10 mouse cellular contexts compared by ENCODE assay signal in genomic region chr1:162216656-162217055, GRCm38 (mm10).
A peak's percentile ranks its signal among the peaks of the same experiment; 100 is the strongest.
DNase-seq lines count a peak whose midpoint lies in the region; ATAC-seq and TF ChIP-seq lines count a peak whose summit lies in the region.
"Had no signal": no experiment of that assay in that cellular context is flagged by ENCODE, and none has a peak within 500 bp of the region (broad histone marks: within the 10 kb centered on the region; RNA-seq: fewer than 3 reads in every experiment).

No protein-coding gene starts in this region.

- TF ChIP-seq CTCF in stomach, postnatal 0 days (IDR thresholded peaks at IDR 0.05; ENCODE audit: low read depth): no peak
- TF ChIP-seq CTCF in layer of hippocampus, adult 2 months (conservative IDR thresholded peaks at IDR 0.05): no peak

- no peak overlapping the region for H3K9ac ChIP-seq in forebrain, embryonic 12.5 days
- no peak overlapping the region for H3K9ac ChIP-seq in forebrain, embryonic 16.5 days (replicated peaks; ENCODE audit: low read depth, low read length)
- no peak overlapping the region for H3K9ac ChIP-seq in midbrain, embryonic 11.5 days (ENCODE audit: low read length)
- H3K9ac ChIP-seq in midbrain, embryonic 15.5 days: no peak overlapping the region
- H3K9ac ChIP-seq in intestine, embryonic 16.5 days (ENCODE audit: low read depth, low read length): peak overlapping the region; percentile 29; the same call in 1 of the 2 replicates
- no peak overlapping the region for H3K9ac ChIP-seq in stomach, postnatal 0 days (ENCODE audit: low read length)
- H3K9ac ChIP-seq: hindbrain, embryonic 15.5 days; liver, embryonic 15.5 days had no signal

- WGBS in forebrain, embryonic 12.5 days: 28% methylated on average over 4 of the region's 4 CpGs
- 20% methylated on average over 4 of the region's 4 CpGs for WGBS in forebrain, embryonic 16.5 days
- WGBS in midbrain, embryonic 11.5 days: 29% methylated on average over 4 of the region's 4 CpGs
- WGBS in midbrain, embryonic 15.5 days: 32% methylated on average over 4 of the region's 4 CpGs
- WGBS in intestine, embryonic 16.5 days: 18% methylated on average over 4 of the region's 4 CpGs
- 17% methylated on average over 4 of the region's 4 CpGs for WGBS in stomach, postnatal 0 days

- peak; percentile 33; the same call in 1 of the 2 replicates for ATAC-seq in forebrain, embryonic 12.5 days (ENCODE audit: low FRiP score)
- ATAC-seq in forebrain, embryonic 16.5 days: no peak
- ATAC-seq in midbrain, embryonic 11.5 days (ENCODE audit: low FRiP score): no peak
- ATAC-seq in midbrain, embryonic 15.5 days (replicated peaks): no peak
- peak; percentile 66 for ATAC-seq in intestine, embryonic 16.5 days
- no peak for ATAC-seq in stomach, postnatal 0 days (ENCODE audit: low FRiP score, low TSS enrichment)

- DNase-seq in midbrain, embryonic 11.5 days (ENCODE audit: low spot score, missing footprints): peak; percentile 89
- no peak for DNase-seq in stomach, postnatal 0 days (ENCODE audit: low spot score)
- DNase-seq in layer of hippocampus, adult 2 months (ENCODE audit: low spot score in 2 of 2): no peak
- DNase-seq in left cerebral cortex, postnatal 36 days (ENCODE audit: low spot score in 2 of 2): no peak

- H3K27me3 ChIP-seq in forebrain, embryonic 12.5 days: 0 out of 2 replicates have a peak, but pooled peaks cover 7% of the 10 kb centered on the region
- H3K27me3 ChIP-seq in forebrain, embryonic 16.5 days (replicated peaks; ENCODE audit: control insufficient read depth, insufficient read depth, low read length): no peaks in the 10 kb centered on the region
- H3K27me3 ChIP-seq in midbrain, embryonic 11.5 days (ENCODE audit: control insufficient read depth, insufficient read depth, low read length): no peaks in the 10 kb centered on the region; the same call in 1 of the 2 replicates
- no peaks in the 10 kb centered on the region for H3K27me3 ChIP-seq in midbrain, embryonic 15.5 days (replicated peaks)
- H3K27me3 ChIP-seq in intestine, embryonic 16.5 days (replicated peaks; ENCODE audit: control insufficient read depth, insufficient read depth, low read length): no peaks in the 10 kb centered on the region
- H3K27me3 ChIP-seq in stomach, postnatal 0 days (ENCODE audit: control insufficient read depth, insufficient read depth, low read length): no peaks in the 10 kb centered on the region
- H3K27me3 ChIP-seq: hindbrain, embryonic 15.5 days; liver, embryonic 15.5 days had no signal

- no peaks in the 10 kb centered on the region for H3K9me3 ChIP-seq in forebrain, embryonic 12.5 days
- H3K9me3 ChIP-seq in forebrain, embryonic 16.5 days (ENCODE audit: control insufficient read depth, low read length): no peaks in the 10 kb centered on the region
- no peaks in the 10 kb centered on the region for H3K9me3 ChIP-seq in midbrain, embryonic 11.5 days (ENCODE audit: control insufficient read depth, low read length)
- H3K9me3 ChIP-seq in midbrain, embryonic 15.5 days: no peaks in the 10 kb centered on the region
- H3K9me3 ChIP-seq in intestine, embryonic 16.5 days (ENCODE audit: control insufficient read depth, low read length): no peaks in the 10 kb centered on the region
- H3K9me3 ChIP-seq in stomach, postnatal 0 days (ENCODE audit: control insufficient read depth, low read length): no peaks in the 10 kb centered on the region
- H3K9me3 ChIP-seq: hindbrain, embryonic 15.5 days; liver, embryonic 15.5 days had no signal

- H3K4me3 ChIP-seq in forebrain, embryonic 12.5 days (replicated peaks): no peak overlapping the region
- no peak overlapping the region for H3K4me3 ChIP-seq in forebrain, embryonic 16.5 days (replicated peaks; ENCODE audit: low read length)
- H3K4me3 ChIP-seq in midbrain, embryonic 11.5 days (ENCODE audit: low read depth, low read length): no peak overlapping the region
- no peak overlapping the region for H3K4me3 ChIP-seq in midbrain, embryonic 15.5 days
- H3K4me3 ChIP-seq in intestine, embryonic 16.5 days (ENCODE audit: low read length): 0 out of 2 replicates have a peak overlapping the region, but pooled peaks have one; percentile 12
- no peak overlapping the region for H3K4me3 ChIP-seq in stomach, postnatal 0 days (ENCODE audit: low read depth, low read length)
- no peak overlapping the region for H3K4me3 ChIP-seq in layer of hippocampus, adult 2 months
- H3K4me3 ChIP-seq: hindbrain, embryonic 15.5 days; liver, embryonic 15.5 days had no signal

- intact Hi-C loops in left cerebral cortex, postnatal 36 days (cut with DNase I): no loop called here

- 0 out of 2 replicates have a peak, but pooled peaks cover 3% of the 10 kb centered on the region for H3K4me1 ChIP-seq in forebrain, embryonic 12.5 days
- no peaks in the 10 kb centered on the region for H3K4me1 ChIP-seq in forebrain, embryonic 16.5 days (replicated peaks; ENCODE audit: control insufficient read depth, insufficient read depth, low read length)
- H3K4me1 ChIP-seq in midbrain, embryonic 11.5 days (ENCODE audit: control insufficient read depth, insufficient read depth, low read length): no peaks in the 10 kb centered on the region
- no peaks in the 10 kb centered on the region for H3K4me1 ChIP-seq in midbrain, embryonic 15.5 days
- peaks cover 5% of the 10 kb centered on the region; the same call in 1 of the 2 replicates for H3K4me1 ChIP-seq in intestine, embryonic 16.5 days (ENCODE audit: control insufficient read depth, insufficient read depth, low read length)
- H3K4me1 ChIP-seq in stomach, postnatal 0 days (replicated peaks; ENCODE audit: control insufficient read depth, insufficient read depth): no peaks in the 10 kb centered on the region
- H3K4me1 ChIP-seq: hindbrain, embryonic 15.5 days; liver, embryonic 15.5 days had no signal

- no peak overlapping the region for H3K27ac ChIP-seq in forebrain, embryonic 12.5 days
- H3K27ac ChIP-seq in forebrain, embryonic 16.5 days (ENCODE audit: low read length): no peak overlapping the region
- H3K27ac ChIP-seq in midbrain, embryonic 11.5 days (ENCODE audit: low read depth, low read length): no peak overlapping the region
- H3K27ac ChIP-seq in midbrain, embryonic 15.5 days: no peak overlapping the region
- peak overlapping the region; percentile 84 for H3K27ac ChIP-seq in intestine, embryonic 16.5 days (ENCODE audit: low read length)
- peak overlapping the region; percentile 87 for H3K27ac ChIP-seq in stomach, postnatal 0 days (replicated peaks)
- H3K27ac ChIP-seq in layer of hippocampus, adult 2 months: no peak overlapping the region
- H3K27ac ChIP-seq: liver, embryonic 15.5 days had no signal

- H3K4me2 ChIP-seq in forebrain, embryonic 12.5 days: no peak overlapping the region
- no peak overlapping the region for H3K4me2 ChIP-seq in forebrain, embryonic 16.5 days (ENCODE audit: low read length)
- H3K4me2 ChIP-seq in midbrain, embryonic 11.5 days: no peak overlapping the region
- no peak overlapping the region for H3K4me2 ChIP-seq in midbrain, embryonic 15.5 days
- peak overlapping the region; percentile 25 for H3K4me2 ChIP-seq in intestine, embryonic 16.5 days (ENCODE audit: low read depth, low read length)
- 0 out of 2 replicates have a peak overlapping the region, but pooled peaks have one; percentile 9 for H3K4me2 ChIP-seq in stomach, postnatal 0 days (replicated peaks; ENCODE audit: low read depth)
- H3K4me2 ChIP-seq: liver, embryonic 15.5 days had no signal

- TF ChIP-seq EP300 in stomach, postnatal 0 days (optimal IDR thresholded peaks at IDR 0.05): no peak

- H3K36me3 ChIP-seq in forebrain, embryonic 12.5 days (replicated peaks): no peaks in the 10 kb centered on the region
- no peaks in the 10 kb centered on the region for H3K36me3 ChIP-seq in forebrain, embryonic 16.5 days (ENCODE audit: control insufficient read depth, insufficient read depth)
- H3K36me3 ChIP-seq in midbrain, embryonic 11.5 days (ENCODE audit: control insufficient read depth, insufficient read depth, low read length): no peaks in the 10 kb centered on the region
- H3K36me3 ChIP-seq in midbrain, embryonic 15.5 days (replicated peaks): no peaks in the 10 kb centered on the region
- no peaks in the 10 kb centered on the region for H3K36me3 ChIP-seq in intestine, embryonic 16.5 days (ENCODE audit: control insufficient read depth, insufficient read depth, low read length)
- H3K36me3 ChIP-seq in stomach, postnatal 0 days (ENCODE audit: control insufficient read depth, insufficient read depth, low read length): no peaks in the 10 kb centered on the region
- H3K36me3 ChIP-seq: hindbrain, embryonic 15.5 days; liver, embryonic 15.5 days had no signal

Comparison
In these comparisons a context has a peak if more than half of its experiments do, and no peak if none do; other contexts are left out.
1. ATAC-seq: peak in forebrain, embryonic 12.5 days (single experiment) and intestine, embryonic 16.5 days (single experiment); none in forebrain, embryonic 16.5 days (single experiment), midbrain, embryonic 11.5 days (single experiment), midbrain, embryonic 15.5 days (single experiment) and stomach, postnatal 0 days (single experiment).
2. H3K27ac ChIP-seq: peak in intestine, embryonic 16.5 days (single experiment) and stomach, postnatal 0 days (single experiment); none in forebrain, embryonic 12.5 days (single experiment), forebrain, embryonic 16.5 days (single experiment), midbrain, embryonic 11.5 days (single experiment), midbrain, embryonic 15.5 days (single experiment) and layer of hippocampus, adult 2 months (single experiment).
3. H3K4me2 ChIP-seq: peak in intestine, embryonic 16.5 days (single experiment) and stomach, postnatal 0 days (single experiment); none in forebrain, embryonic 12.5 days (single experiment), forebrain, embryonic 16.5 days (single experiment), midbrain, embryonic 11.5 days (single experiment) and midbrain, embryonic 15.5 days (single experiment).